Mouse (Mus musculus): ENCODE measurements around the gene Tceal5. TPM values are rescaled to one million over a fixed set of nuclear protein-coding genes. Genes with fewer than 3 reads are reported as not detected.
"Not testable (repeated sequence)": the region's sequence is repeated elsewhere in the genome, so short reads cannot be mapped to it uniquely, and the experiment has no call there.

Tceal5 gene
- polyA plus RNA-seq, 1 experiment from 2014 or later, result 33.3 TPM

GRCm38 (mm10) chrX:136214729-136215677 is 11.3 kb upstream of the Tceal5 start, which contains the start of the genes Tceal7 and Bex1:
Gene Tceal7 (plus strand): TSS chrX:136214779.
Gene Bex1 (minus strand): TSS chrX:136215513.
- H3K27me3 ChIP-seq (replicated peaks); H3K36me3 ChIP-seq (replicated peaks); H3K9me3 ChIP-seq; H3K4me1 ChIP-seq: not testable (repeated sequence)
- Histone ChIP-seq H3K4me2 (peak within 1 kb of the TSS; percentile 48), H3K9ac (peak within 1 kb of the TSS; percentile 37; the same call in 1 of the 2 replicates), H3K4me3 (peak within 1 kb of the TSS; percentile 45), H3K27ac (0 out of 2 replicates have a peak within 1 kb of the TSS, but pooled peaks have one; percentile 5)
- WGBS, result 33% methylated on average over 24 of the region's 67 CpGs
- ATAC-seq (replicated peaks), result peak; percentile 97

- 76% methylated on average over 2 of the region's 2 CpGs for WGBS
- H3K4me1 ChIP-seq, result peaks cover 2% of the 10 kb centered on the region; the same call in 1 of the 2 replicates
- H3K4me3 ChIP-seq, result no peak overlapping the region
- H3K36me3 ChIP-seq (replicated peaks), result no peaks in the 10 kb centered on the region
- no peak overlapping the region for H3K4me2 ChIP-seq
- H3K9me3 ChIP-seq, result no peaks in the 10 kb centered on the region
- H3K9ac ChIP-seq, result no peak overlapping the region
- H3K27me3 ChIP-seq (replicated peaks), result no peaks in the 10 kb centered on the region
- ATAC-seq (replicated peaks), result no peak
- H3K27ac ChIP-seq, result no peak overlapping the region
Measured at GRCm38 (mm10) chrX:136213396-136213795, 9.7 kb upstream of the Tceal5 start.

- WGBS, result 81% methylated on average over 6 of the region's 6 CpGs
Measured at GRCm38 (mm10) chrX:136204406-136204805, 730 bp upstream of the Tceal5 start.

GRCm38 (mm10) chrX:136203257-136203656 is 419 bp downstream of the Tceal5 start:
- H3K4me1 ChIP-seq, result peaks cover 9% of the 10 kb centered on the region; the same call in 1 of the 2 replicates
- 0 out of 2 replicates have a peak, but pooled peaks cover 3% of the 10 kb centered on the region for H3K27me3 ChIP-seq (replicated peaks)
- peak overlapping the region; percentile 79 for H3K27ac ChIP-seq
- peak overlapping the region; percentile 53 for H3K9ac ChIP-seq
- no peaks in the 10 kb centered on the region for H3K36me3 ChIP-seq (replicated peaks)
- H3K4me2 ChIP-seq, result peak overlapping the region; percentile 50
- no peaks in the 10 kb centered on the region for H3K9me3 ChIP-seq
- peak; percentile 71 for ATAC-seq (replicated peaks)
- WGBS, result 21% methylated on average over 7 of the region's 7 CpGs
- peak overlapping the region; percentile 53 for H3K4me3 ChIP-seq

More at GRCm38 (mm10) chrX:136204406-136204805, 730 bp upstream of the Tceal5 start:
- no peak overlapping the region for H3K4me3 ChIP-seq
- H3K4me1 ChIP-seq, result peaks cover 9% of the 10 kb centered on the region; the same call in 1 of the 2 replicates
- H3K27me3 ChIP-seq (replicated peaks), result 0 out of 2 replicates have a peak, but pooled peaks cover 3% of the 10 kb centered on the region
- no peaks in the 10 kb centered on the region for H3K36me3 ChIP-seq (replicated peaks)
- no peak overlapping the region for H3K9ac ChIP-seq
- no peak overlapping the region for H3K4me2 ChIP-seq
- ATAC-seq (replicated peaks), result no peak
- no peak overlapping the region for H3K27ac ChIP-seq
- no peaks in the 10 kb centered on the region for H3K9me3 ChIP-seq

GRCm38 (mm10) chrX:136196873-136197272 is 6.8 kb downstream of the Tceal5 start:
- Histone ChIP-seq H3K9me3 (no peaks in the 10 kb centered on the region), H3K27me3 (replicated peaks) (no peaks in the 10 kb centered on the region), H3K9ac (no peak overlapping the region), H3K4me3 (no peak overlapping the region), H3K27ac (no peak overlapping the region), H3K36me3 (replicated peaks) (no peaks in the 10 kb centered on the region), H3K4me1 (no peaks in the 10 kb centered on the region), H3K4me2 (no peak overlapping the region)
- 61% methylated on average over 1 of the region's 1 CpGs for WGBS
- no peak for ATAC-seq (replicated peaks)

GRCm38 (mm10) chrX:136195193-136195944 is 8.3 kb downstream of the Tceal5 start:
- WGBS, result 84% methylated on average over 16 of the region's 16 CpGs
- Histone ChIP-seq H3K27ac (no peak overlapping the region), H3K27me3 (replicated peaks) (no peaks in the 10 kb centered on the region), H3K4me2 (no peak overlapping the region), H3K4me3 (no peak overlapping the region), H3K9ac (no peak overlapping the region), H3K9me3 (no peaks in the 10 kb centered on the region), H3K36me3 (replicated peaks) (no peaks in the 10 kb centered on the region), H3K4me1 (no peaks in the 10 kb centered on the region)
- no peak for ATAC-seq (replicated peaks)

GRCm38 (mm10) chrX:136183107-136183506 is 20.6 kb downstream of the Tceal5 start:
- no peak for ATAC-seq (replicated peaks)
- Histone ChIP-seq H3K27me3 (replicated peaks) (no peaks in the 10 kb centered on the region), H3K9me3 (no peaks in the 10 kb centered on the region), H3K4me2 (no peak overlapping the region), H3K4me3 (no peak overlapping the region), H3K4me1 (no peaks in the 10 kb centered on the region), H3K36me3 (replicated peaks) (no peaks in the 10 kb centered on the region), H3K27ac (no peak overlapping the region), H3K9ac (no peak overlapping the region)
- 93% methylated on average over 1 of the region's 1 CpGs for WGBS

GRCm38 (mm10) chrX:136180897-136181553 is 22.7 kb downstream of the Tceal5 start:
- no peak overlapping the region for H3K4me2 ChIP-seq
- H3K36me3 ChIP-seq (replicated peaks), result no peaks in the 10 kb centered on the region
- ATAC-seq (replicated peaks), result no peak

GRCm38 (mm10) chrX:136172786-136173185 is 30.9 kb downstream of the Tceal5 start:
- WGBS, result 23% methylated on average over 10 of the region's 10 CpGs
- Histone ChIP-seq H3K36me3 (replicated peaks) (no peaks in the 10 kb centered on the region), H3K27ac (peak overlapping the region; percentile 86; the same call in 1 of the 2 replicates), H3K4me1 (peaks cover 3% of the 10 kb centered on the region; the same call in 1 of the 2 replicates), H3K27me3 (replicated peaks) (0 out of 2 replicates have a peak, but pooled peaks cover under 1% of the 10 kb centered on the region), H3K9me3 (no peaks in the 10 kb centered on the region), H3K4me2 (peak overlapping the region; percentile 50), H3K9ac (peak overlapping the region; percentile 31), H3K4me3 (peak overlapping the region; percentile 56)
- ATAC-seq (replicated peaks), result no peak

More at GRCm38 (mm10) chrX:136180897-136181553, 22.7 kb downstream of the Tceal5 start:
- no peak overlapping the region for H3K4me3 ChIP-seq
- H3K9me3 ChIP-seq, result no peaks in the 10 kb centered on the region
- H3K27ac ChIP-seq, result no peak overlapping the region
- 0 out of 2 replicates have a peak, but pooled peaks cover 3% of the 10 kb centered on the region for H3K27me3 ChIP-seq (replicated peaks)
- H3K9ac ChIP-seq, result no peak overlapping the region
- no peaks in the 10 kb centered on the region for H3K4me1 ChIP-seq
- WGBS, result 27% methylated on average over 10 of the region's 11 CpGs

GRCm38 (mm10) chrX:136172118-136172551 is 31.5 kb downstream of the Tceal5 start, which contains the start of gene Tceal8:
Gene Tceal8 (minus strand): TSS chrX:136172342.
- Histone ChIP-seq H3K4me3 (peak within 1 kb of the TSS; percentile 56), H3K27ac (peak within 1 kb of the TSS; percentile 86), H3K9me3 (no peaks in the 10 kb centered on the region), H3K36me3 (replicated peaks) (no peaks in the 10 kb centered on the region), H3K9ac (peak within 1 kb of the TSS; percentile 50), H3K4me2 (peak within 1 kb of the TSS; percentile 50), H3K4me1 (peaks cover 3% of the 10 kb centered on the region; the same call in 1 of the 2 replicates), H3K27me3 (replicated peaks) (no peaks in the 10 kb centered on the region)
- WGBS, result 22% methylated on average over 10 of the region's 10 CpGs
- peak; percentile 98 for ATAC-seq (replicated peaks)

Data from midbrain, embryonic 15.5 days (tissue).